Mouse (Mus musculus): ENCODE results near the gene Lamb3.
A peak's percentile ranks its signal among the peaks of the same experiment; 100 is the strongest.
"Not testable (repeated sequence)": the region's sequence is repeated elsewhere in the genome, so short reads cannot be mapped to it uniquely, and the experiment has no call there.

Lamb3 gene

GRCm38 (mm10) chr1:193243571-193244193 is 36.2 kb downstream of the Lamb3 start:
- no peak for DNase-seq (ENCODE audit: low spot score in 2 of 2)

GRCm38 (mm10) chr1:193244235-193244634 is 36.7 kb downstream of the Lamb3 start:
- no peak for DNase-seq (ENCODE audit: low spot score in 2 of 2)

DNA sequence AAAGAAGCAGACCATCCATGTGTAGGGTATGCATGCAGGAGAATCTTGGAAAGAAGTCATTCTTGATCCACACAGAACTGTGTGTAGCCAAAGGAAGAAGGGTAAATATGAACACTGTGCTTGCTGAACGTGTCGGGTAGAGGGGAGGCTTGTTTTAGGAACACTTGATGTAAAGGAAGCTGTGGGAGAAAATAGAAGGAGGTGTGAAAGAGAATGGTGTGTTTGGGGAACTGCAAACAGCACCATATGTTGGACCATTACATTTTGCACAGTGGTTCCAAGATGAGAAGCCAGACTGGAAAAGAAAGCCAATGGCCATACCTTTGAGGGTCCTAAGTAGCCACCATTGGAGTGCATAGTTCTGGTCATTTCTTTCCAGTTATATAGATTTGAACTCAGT is 42.5 kb downstream of the Lamb3 start:
- peak in 1 of 2 experiments; percentile 49 for DNase-seq (ENCODE audit: low spot score in 2 of 2)

GRCm38 (mm10) chr1:193251386-193251785 is 43.9 kb downstream of the Lamb3 start:
- no peak for DNase-seq (ENCODE audit: low spot score in 2 of 2)

DNA sequence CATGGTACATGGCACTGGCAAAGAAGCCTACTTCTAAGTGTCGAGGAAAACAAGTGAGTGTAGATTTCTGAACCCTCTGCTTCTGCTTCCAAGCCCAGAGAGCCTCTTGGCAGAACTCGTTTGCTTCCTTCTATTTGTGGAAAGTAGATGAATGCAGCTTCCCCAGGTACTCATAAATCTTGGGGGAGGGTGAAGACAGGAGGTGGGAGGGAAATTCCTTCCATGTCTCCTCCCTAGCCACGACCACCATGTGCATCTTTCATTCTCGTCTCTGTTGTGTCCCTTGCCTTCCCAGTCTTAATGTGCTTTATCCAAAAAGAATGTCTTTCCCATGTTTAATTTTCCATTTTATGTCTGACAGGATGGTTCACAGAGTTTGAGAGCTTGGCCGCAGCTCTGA is 45.1 kb downstream of the Lamb3 start:
- DNase-seq (ENCODE audit: low spot score in 2 of 2) = no peak

- not testable (repeated sequence) for DNase-seq (ENCODE audit: low spot score in 2 of 2)
Observed at GRCm38 (mm10) chr1:193253895-193254294, 46.4 kb downstream of the Lamb3 start.

DNA sequence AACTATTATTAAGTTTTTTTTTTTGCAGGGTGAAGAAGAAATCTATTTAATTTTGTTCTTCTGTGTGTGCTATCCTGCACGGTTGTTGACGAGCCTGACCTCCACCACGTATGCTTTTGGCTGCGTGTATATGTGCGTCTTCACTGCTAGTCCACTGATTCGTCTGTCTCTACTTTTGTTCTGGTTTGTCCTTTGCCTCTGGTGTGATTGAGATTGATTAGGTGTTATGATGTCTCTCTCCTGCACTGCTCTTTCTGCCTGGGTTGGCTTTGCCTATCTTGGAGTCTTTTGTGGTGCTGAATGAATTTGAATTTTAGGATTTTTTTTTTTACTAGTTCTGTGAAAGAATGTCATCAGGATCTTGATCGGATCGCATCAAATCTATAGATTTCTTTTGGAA is 47.5 kb downstream of the Lamb3 start:
- DNase-seq (ENCODE audit: low spot score in 2 of 2) = no peak

- DNase-seq (ENCODE audit: low spot score in 2 of 2) = peak in 1 of 2 experiments; percentile 79
Observed at GRCm38 (mm10) chr1:193255488-193256288, 48.2 kb downstream of the Lamb3 start.

DNA sequence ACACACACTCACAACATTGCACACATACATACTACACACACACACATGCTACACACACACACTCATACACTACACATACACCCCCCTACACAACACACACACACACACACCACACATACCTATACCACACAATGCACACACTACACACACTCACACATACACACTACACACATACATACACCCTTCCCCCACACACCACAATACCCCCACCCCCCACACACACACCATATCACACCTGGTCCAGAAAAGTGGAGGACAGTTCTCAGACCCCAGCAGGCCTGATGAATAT is 48.7 kb downstream of the Lamb3 start:
- no peak for DNase-seq (ENCODE audit: low spot score in 2 of 2)

GRCm38 (mm10) chr1:193256621-193257098 is 49.2 kb downstream of the Lamb3 start:
- DNase-seq (ENCODE audit: low spot score in 2 of 2) = no peak

DNA sequence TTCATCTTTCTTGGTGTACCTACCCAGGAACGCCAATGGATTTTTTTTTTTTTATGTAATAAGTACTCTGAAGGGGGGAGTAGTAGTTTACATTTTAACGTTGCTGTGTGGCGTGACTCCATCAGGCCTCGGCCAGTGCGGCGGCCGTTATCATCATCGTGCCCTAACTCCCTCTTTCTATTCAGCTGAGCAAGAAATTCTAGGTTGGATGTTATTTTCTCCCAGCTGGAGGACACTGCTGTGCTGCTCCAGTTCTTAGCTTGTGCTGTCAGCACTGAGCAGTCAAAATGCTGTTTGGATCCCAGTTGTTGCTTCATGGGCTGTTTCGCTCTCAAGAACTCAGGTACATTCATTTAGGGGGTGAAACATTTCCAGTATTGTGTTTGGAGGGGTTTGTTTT is 52.1 kb downstream of the Lamb3 start:
- no peak for DNase-seq (ENCODE audit: low spot score in 2 of 2)

DNA sequence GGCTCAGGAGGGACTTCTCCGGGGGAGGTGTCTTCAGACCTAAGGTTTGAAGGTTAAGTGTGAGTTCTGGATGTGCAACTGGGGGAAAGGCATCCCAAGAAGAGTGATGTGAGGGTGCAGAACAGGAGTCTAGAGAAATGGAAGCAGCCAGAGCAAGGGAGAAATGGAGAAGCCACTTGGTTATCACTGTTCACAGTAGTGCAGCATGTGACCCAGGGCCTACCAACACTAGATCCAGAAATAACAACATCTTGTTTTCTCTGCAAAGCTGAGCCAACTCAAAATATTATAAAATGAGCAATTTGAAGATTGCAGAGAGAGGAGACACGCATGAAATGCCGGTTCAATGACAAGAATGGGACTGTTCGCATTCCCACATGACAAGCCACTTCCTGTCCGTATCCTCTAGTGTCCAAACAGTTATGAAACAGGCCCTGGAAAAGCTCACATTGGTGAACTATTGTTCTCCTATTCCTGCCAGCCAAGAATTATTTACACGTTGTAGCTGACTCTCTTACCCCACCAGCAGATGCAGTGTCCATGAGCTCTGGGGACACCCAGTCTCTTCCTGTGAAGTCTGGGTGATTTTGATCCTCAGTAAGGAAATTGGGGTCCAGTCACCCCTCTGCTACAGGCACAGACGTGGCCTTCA is 54.5 kb downstream of the Lamb3 start:
- no peak for DNase-seq (ENCODE audit: low spot score in 2 of 2)

DNA sequence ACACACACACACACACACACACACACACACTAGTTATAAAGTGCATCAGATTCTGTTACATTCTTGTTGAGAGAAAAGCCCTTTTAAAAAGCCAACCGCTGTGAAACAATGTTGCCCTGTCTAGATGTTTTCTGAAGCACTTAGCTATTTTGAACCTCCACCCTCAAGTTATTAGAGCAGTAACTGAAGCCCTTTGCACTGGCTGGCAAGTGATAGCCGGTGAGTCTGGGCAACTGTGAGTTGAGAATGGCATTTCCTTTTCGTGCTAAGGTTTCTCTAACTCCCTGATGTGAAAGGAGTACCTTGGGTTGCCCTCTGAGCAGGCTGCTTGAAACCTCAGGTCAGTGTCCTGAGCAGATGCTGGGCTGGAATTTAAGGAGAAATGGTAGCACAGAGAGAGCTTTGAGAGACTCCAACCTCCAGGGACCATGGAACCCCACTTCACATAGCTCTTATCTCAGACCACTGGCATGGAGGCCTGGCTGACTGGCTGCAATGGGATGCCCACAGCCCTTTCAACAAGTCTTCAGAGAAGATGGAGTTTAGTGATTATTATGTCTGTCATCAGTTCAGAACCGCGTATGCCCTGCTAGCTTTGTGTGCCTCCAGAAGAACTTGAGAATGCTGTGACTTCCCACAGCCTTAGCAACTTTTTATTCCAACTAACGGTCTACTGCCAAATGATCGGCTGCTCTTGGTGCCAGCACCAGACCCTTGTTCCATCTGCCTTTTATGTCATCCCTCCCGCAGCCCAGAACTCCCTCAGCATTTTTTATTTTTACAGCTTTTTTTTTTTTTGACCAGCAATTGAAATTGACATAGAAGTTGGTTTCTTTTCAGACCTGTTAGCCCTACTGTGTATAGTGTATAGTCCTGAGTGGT is 55.8 kb downstream of the Lamb3 start:
- DNase-seq (ENCODE audit: low spot score in 2 of 2) = no peak

GRCm38 (mm10) chr1:193263955-193264598 is 56.6 kb downstream of the Lamb3 start, which contains the start of gene Hsd11b1:
Gene Hsd11b1, minus strand, starts transcription at chr1:193264075.
- no peak for DNase-seq (ENCODE audit: low spot score in 2 of 2)

GRCm38 (mm10) chr1:193265734-193266133 is 58.2 kb downstream of the Lamb3 start:
- DNase-seq (ENCODE audit: low spot score in 2 of 2) = no peak

DNA sequence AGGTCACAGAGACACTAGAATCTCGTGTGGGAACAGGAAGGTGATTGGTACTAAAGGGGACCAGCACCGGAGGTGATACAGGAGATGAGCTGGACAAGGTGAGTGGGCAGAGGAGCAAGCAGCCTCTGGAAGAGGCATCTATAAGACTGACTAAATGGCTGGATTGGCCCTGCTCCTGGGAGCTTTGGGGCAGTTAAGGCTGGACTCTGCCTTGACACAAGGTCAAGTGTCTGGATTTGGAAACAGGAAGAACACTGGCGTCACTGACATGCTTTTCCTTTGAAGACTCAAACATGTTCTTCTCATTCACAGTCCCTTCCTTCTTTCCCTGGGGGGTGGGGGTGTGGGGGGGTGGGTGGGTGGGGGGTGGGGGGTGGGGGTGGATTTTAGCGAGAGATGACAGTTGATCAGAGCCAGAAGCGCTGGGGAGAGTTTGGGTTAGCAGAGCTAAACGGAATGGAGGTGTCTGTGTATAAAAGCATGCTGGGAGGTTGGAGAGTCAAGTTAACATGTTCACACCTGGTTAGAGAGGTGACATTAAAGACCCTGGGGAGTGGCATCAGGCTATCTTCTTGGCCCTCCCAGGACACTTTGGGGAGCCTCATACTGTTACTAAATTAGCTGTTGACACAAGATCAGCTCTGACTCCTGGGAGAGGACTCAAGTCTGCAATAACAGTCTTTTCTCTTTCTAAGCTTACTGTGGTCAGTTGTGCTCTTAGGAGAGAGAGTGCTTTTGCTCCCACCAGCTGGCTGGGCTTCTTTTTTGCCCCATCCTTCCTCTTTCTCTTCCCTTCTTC is 63.7 kb downstream of the Lamb3 start:
- DNase-seq (ENCODE audit: low spot score in 2 of 2) = no peak

DNA sequence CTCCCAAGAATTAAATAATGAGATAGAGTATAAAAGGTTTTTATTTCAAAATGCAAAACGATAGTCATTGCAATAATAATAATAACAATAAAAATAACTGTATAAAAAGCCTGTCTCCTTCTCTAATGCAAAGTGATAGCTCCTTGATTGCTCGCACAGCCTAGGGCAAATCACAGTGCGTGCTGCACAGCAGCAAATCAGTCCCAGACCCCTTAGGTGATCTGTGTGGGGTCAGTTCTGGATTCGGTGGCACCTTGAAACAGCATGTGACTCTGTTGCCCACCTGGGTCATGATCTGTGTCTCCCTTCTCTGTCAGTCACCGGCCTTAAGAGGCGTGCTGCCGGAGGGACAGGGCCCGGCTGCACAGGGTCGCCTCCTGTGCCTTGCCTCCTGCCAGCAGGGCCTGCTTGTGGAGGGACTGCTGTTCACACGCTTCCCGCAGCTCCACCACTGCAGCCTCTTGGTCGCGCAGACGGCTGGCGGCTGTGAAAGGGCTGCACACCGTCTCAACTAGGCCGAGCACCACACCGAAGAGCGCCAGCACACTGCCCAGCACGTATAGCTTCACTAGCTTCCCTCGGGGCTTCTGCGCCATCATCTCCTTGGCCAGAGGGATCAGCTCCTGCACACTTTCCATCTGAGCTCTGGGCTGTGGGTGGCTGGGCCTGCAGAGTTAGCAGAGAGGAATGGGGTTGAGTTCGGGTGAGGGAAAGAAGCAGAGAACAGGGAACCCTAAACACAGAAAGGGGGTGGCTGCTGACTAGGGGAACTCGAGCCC is 64.8 kb downstream of the Lamb3 start:
- no peak for DNase-seq (ENCODE audit: low spot score in 2 of 2)

- DNase-seq (ENCODE audit: low spot score in 2 of 2) = peak in 1 of 2 experiments; percentile 66
Observed at GRCm38 (mm10) chr1:193272916-193273601, 65.6 kb downstream of the Lamb3 start, which contains the start of gene G0s2. Gene G0s2, minus strand, starts transcription at chr1:193273217.
